Mouse (Mus musculus) midbrain, postnatal 0 days (tissue): ENCODE measurements around the gene Mb21d2. TPM values are rescaled to one million over a fixed set of nuclear protein-coding genes. Genes with fewer than 3 reads are reported as not detected.

Experiments
- ATAC-seq: fragments of 200-750 bp; cut with Nextera tagmentation; 2 replicates; pipeline ENCODE4 v1.8.0; 2017; ENCODE audit warnings: moderate number of reproducible peaks, mild to moderate bottlenecking, moderate TSS enrichment, moderate library complexity; ENCODE audit not compliant: low FRiP score
- DNase-seq: peaks from one replicate; pipeline ENCODE4 v3.0.0-alpha.2; 2015; ENCODE audit warnings: low spot score
- H3K27ac ChIP-seq: fragments of 300-500 bp; sonication (generic); 2 replicates; pipeline ENCODE4 v1.5.1; 2014; ENCODE audit warnings: low read depth, mild to moderate bottlenecking, low read length, mixed read lengths
- H3K27me3 ChIP-seq: fragments of 300-500 bp; sonication (generic); 2 replicates; pipeline ENCODE4 v1.6.1; 2014; ENCODE audit warnings: low read length, control low read depth, mixed read lengths; ENCODE audit not compliant: insufficient read depth
- H3K36me3 ChIP-seq: fragments of 300-500 bp; sonication (generic); 2 replicates; pipeline ENCODE4 v1.6.1; 2014; ENCODE audit warnings: low read length, control low read depth, mixed read lengths; ENCODE audit not compliant: insufficient read depth
- H3K4me1 ChIP-seq: fragments of 300-500 bp; sonication (generic); 2 replicates; pipeline ENCODE4 v1.6.1; 2014; ENCODE audit warnings: mild to moderate bottlenecking, control low read depth, antibody characterized with exemption, low read length, mixed read lengths; ENCODE audit not compliant: insufficient read depth
- H3K4me2 ChIP-seq: fragments of 300-500 bp; sonication (generic); 2 replicates; pipeline ENCODE4 v1.6.1; 2014; ENCODE audit warnings: low read depth, mild to moderate bottlenecking, low read length, mixed read lengths; ENCODE audit not compliant: poor library complexity, severe bottlenecking
- H3K4me3 ChIP-seq: fragments of 300-500 bp; sonication (generic); 2 replicates; pipeline ENCODE4 v1.5.1; 2014; ENCODE audit warnings: low read depth, mild to moderate bottlenecking, low read length, moderate library complexity
- H3K9ac ChIP-seq: fragments of 300-500 bp; sonication (generic); replicated peaks from 2 replicates; pipeline ENCODE4 v1.6.1; 2014; ENCODE audit warnings: mild to moderate bottlenecking, low read length, moderate library complexity, mixed read lengths; ENCODE audit not compliant: poor library complexity, severe bottlenecking
- H3K9me3 ChIP-seq: fragments of 300-500 bp; sonication (generic); 2 replicates; pipeline ENCODE4 v1.6.1; 2016; ENCODE audit warnings: low read length, control low read depth
- CTCF ChIP-seq: IDR thresholded peaks from 2 replicates; pipeline ENCODE4 v1.5.1; 2016; ENCODE audit warnings: antibody characterized with exemption, mild to moderate bottlenecking
- WGBS: fragments of 180-500 bp; shearing (Covaris S2); extraction: QIAGEN DNeasy Blood & Tissue Kit; methylation state at CpG from one replicate; pipeline ENCODE4 v1.1.7; 2014; 5-methylcytosine and 5-hydroxymethylcytosine counted together
- polyA plus RNA-seq: library from polyadenylated mRNA; unstranded; fragments of >200 nt; fragmentation: Nextera tagmentation; extraction: Ambion mirVana; gene quantifications from 2 replicates; pipeline ENCODE4 v1.2.1, GENCODE M21; 2015
- total RNA-seq: library from RNA; depleted of rRNA; stranded (reverse); fragments of >200 nt; gene quantifications from 2 replicates; pipeline ENCODE4 v1.2.3, GENCODE M21; 2014

Mb21d2 gene
- total and polyA plus RNA-seq, 2 experiments from 2014 or later, result 16.9 to 51.5 TPM

GRCm38 (mm10) chr16:28883649-28884048 lies 45.8 kb downstream of the Mb21d2 start:
- H3K9ac ChIP-seq, result no peak overlapping the region
- H3K4me3 ChIP-seq, result no peak overlapping the region
- no peaks in the 10 kb centered on the region for H3K27me3 ChIP-seq
- no peak for TF ChIP-seq CTCF
- WGBS, result 61% methylated on average over 8 of the region's 8 CpGs
- no peak for ATAC-seq
- no peaks in the 10 kb centered on the region for H3K9me3 ChIP-seq
- H3K4me2 ChIP-seq, result no peak overlapping the region
- H3K4me1 ChIP-seq, result peaks cover 16% of the 10 kb centered on the region; the same call in 1 of the 2 replicates
- DNase-seq, result no peak
- no peaks in the 10 kb centered on the region for H3K36me3 ChIP-seq
- peak overlapping the region; percentile 18; the same call in 1 of the 2 replicates for H3K27ac ChIP-seq

- Histone ChIP-seq H3K4me1 (peaks cover 16% of the 10 kb centered on the region; the same call in 1 of the 2 replicates), H3K4me3 (no peak overlapping the region), H3K4me2 (no peak overlapping the region), H3K27ac (peak overlapping the region; percentile 18; the same call in 1 of the 2 replicates), H3K9ac (no peak overlapping the region), H3K36me3 (no peaks in the 10 kb centered on the region), H3K9me3 (no peaks in the 10 kb centered on the region), H3K27me3 (no peaks in the 10 kb centered on the region)
- WGBS, result 79% methylated on average over 21 of the region's 21 CpGs
- TF ChIP-seq CTCF, result no peak
- ATAC-seq (no peak), DNase-seq (no peak)
These were observed 46.6 kb downstream of the Mb21d2 start for GRCm38 (mm10) chr16:28882687-28883428.

GRCm38 (mm10) chr16:28881787-28882186 lies 47.7 kb downstream of the Mb21d2 start:
- Histone ChIP-seq H3K9me3 (no peaks in the 10 kb centered on the region), H3K36me3 (no peaks in the 10 kb centered on the region), H3K27ac (no peak overlapping the region), H3K27me3 (no peaks in the 10 kb centered on the region), H3K4me2 (no peak overlapping the region), H3K4me1 (peaks cover 16% of the 10 kb centered on the region; the same call in 1 of the 2 replicates), H3K4me3 (no peak overlapping the region), H3K9ac (no peak overlapping the region)
- no peak for ATAC-seq
- DNase-seq, result no peak
- TF ChIP-seq CTCF, result no peak
- WGBS, result 62% methylated on average over 8 of the region's 8 CpGs

- Histone ChIP-seq H3K4me2 (no peak overlapping the region), H3K27ac (no peak overlapping the region), H3K9ac (no peak overlapping the region), H3K36me3 (no peaks in the 10 kb centered on the region), H3K4me1 (peaks cover 14% of the 10 kb centered on the region; the same call in 1 of the 2 replicates), H3K9me3 (no peaks in the 10 kb centered on the region), H3K27me3 (no peaks in the 10 kb centered on the region), H3K4me3 (no peak overlapping the region)
- DNase-seq (no peak), ATAC-seq (peak; percentile 53)
- WGBS, result 33% methylated on average over 8 of the region's 8 CpGs
- TF ChIP-seq CTCF, result no peak
These were observed 48.7 kb downstream of the Mb21d2 start for GRCm38 (mm10) chr16:28880756-28881155.

GRCm38 (mm10) chr16:28880307-28880681 lies 49.2 kb downstream of the Mb21d2 start:
- Histone ChIP-seq H3K9ac (no peak overlapping the region), H3K4me2 (no peak overlapping the region), H3K27me3 (no peaks in the 10 kb centered on the region), H3K4me3 (no peak overlapping the region), H3K4me1 (peaks cover 10% of the 10 kb centered on the region; the same call in 1 of the 2 replicates), H3K9me3 (no peaks in the 10 kb centered on the region), H3K36me3 (no peaks in the 10 kb centered on the region), H3K27ac (no peak overlapping the region)
- no peak for TF ChIP-seq CTCF
- ATAC-seq (no peak), DNase-seq (no peak)
- WGBS, result 61% methylated on average over 8 of the region's 8 CpGs

- no peak for ATAC-seq
- Histone ChIP-seq H3K27me3 (no peaks in the 10 kb centered on the region), H3K9ac (no peak overlapping the region), H3K4me3 (no peak overlapping the region), H3K36me3 (no peaks in the 10 kb centered on the region), H3K4me2 (no peak overlapping the region), H3K9me3 (no peaks in the 10 kb centered on the region), H3K4me1 (peaks cover 10% of the 10 kb centered on the region; the same call in 1 of the 2 replicates), H3K27ac (no peak overlapping the region)
- TF ChIP-seq CTCF, result no peak
- DNase-seq, result no peak
- 94% methylated on average over 12 of the region's 12 CpGs for WGBS
These were observed 49.7 kb downstream of the Mb21d2 start for GRCm38 (mm10) chr16:28879636-28880306.
